Mouse (Mus musculus): Measurements from ENCODE around the gene Pabpn1l.

DNA sequence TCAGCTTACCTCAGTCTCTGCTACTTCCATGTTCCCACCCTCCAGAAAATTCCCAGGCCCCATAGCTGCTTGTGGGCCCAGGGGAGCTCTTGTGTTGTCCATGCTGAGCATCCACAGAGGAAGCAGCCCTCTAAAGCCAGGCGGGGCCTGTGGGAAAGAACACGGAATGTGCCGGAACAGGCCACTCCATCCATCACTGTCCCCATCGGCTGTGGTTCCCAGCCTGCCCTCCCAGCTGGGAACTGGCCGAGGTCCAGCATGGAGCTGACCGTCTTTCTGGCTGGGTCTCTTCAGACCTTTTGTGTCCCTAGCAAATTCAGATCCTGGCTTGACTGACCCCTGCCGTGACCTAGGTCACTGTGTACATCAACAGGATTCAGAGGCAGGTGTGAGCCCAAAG, 32.2 kb upstream of the Pabpn1l start:
- no peak for TF ChIP-seq HCFC1 (IDR thresholded peaks at IDR 0.05; ENCODE audit: borderline replicate concordance, insufficient read depth, low read length)
- TF ChIP-seq MAFK (IDR thresholded peaks at IDR 0.05; ENCODE audit: insufficient read depth, low read depth, low read length), result no peak
- no peak for TF ChIP-seq CHD2 (IDR thresholded peaks at IDR 0.05; ENCODE audit: low read depth, low read length)
- no peak for TF ChIP-seq ZC3H11A (IDR thresholded peaks at IDR 0.05; ENCODE audit: borderline replicate concordance, low read depth, low read length)

All from ES-E14 (cell line).